Mouse (Mus musculus): ENCODE results near the gene Mtch2. TPM values are rescaled to one million over a fixed set of nuclear protein-coding genes. Genes with fewer than 3 reads are reported as not detected.

The Mtch2 gene
- polyA plus RNA-seq (2012; fragmentation: generic; extraction: Trizol): 100 to 1,000 TPM in 1 of 2 experiments, 10 to 100 TPM in 1; 79.0 to 232 TPM

DNA sequence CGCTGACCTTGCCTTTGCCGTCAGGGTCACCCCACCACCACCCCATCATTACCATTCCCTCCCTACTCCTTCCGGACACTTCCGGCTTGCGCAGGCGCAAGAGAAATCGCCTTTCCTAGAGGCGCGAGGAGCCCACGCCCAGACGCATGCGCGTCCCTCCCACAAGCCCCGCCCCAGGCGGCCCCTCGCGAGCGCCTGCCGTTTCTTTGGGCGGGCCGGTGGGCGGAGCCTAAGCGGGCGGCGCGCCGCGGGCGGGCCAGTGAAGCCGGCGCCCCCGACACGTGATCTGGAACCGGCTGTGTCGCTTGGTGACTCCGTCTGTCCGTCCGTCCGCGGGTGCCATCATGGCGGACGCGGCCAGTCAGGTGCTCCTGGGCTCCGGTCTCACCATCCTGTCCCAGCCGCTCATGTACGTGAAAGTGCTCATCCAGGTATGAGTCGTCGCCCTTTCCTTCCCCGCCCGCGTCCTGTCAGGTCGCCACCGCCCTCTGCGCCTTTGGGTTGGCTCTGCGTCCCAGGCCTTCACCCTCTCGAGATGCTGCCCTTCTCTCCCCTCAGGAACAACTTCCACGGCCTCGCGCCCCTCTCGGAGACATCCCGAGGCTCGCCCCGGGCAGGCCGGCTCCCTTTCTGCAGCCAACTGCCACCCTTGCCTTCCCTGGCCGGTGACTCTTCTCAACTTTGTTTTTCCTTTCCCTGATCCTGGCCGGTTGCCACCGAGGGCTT lies at the start of gene Mtch2:
TSS of gene Mtch2 (plus strand) at position 201 of the 726 bp plus-strand sequence.

GRCm38 (mm10) chr2:90885218-90886041 lies 38.5 kb downstream of the Mtch2 start, which contains the start of gene C1qtnf4:
Gene C1qtnf4 (plus strand): TSS chr2:90885860.

DNA sequence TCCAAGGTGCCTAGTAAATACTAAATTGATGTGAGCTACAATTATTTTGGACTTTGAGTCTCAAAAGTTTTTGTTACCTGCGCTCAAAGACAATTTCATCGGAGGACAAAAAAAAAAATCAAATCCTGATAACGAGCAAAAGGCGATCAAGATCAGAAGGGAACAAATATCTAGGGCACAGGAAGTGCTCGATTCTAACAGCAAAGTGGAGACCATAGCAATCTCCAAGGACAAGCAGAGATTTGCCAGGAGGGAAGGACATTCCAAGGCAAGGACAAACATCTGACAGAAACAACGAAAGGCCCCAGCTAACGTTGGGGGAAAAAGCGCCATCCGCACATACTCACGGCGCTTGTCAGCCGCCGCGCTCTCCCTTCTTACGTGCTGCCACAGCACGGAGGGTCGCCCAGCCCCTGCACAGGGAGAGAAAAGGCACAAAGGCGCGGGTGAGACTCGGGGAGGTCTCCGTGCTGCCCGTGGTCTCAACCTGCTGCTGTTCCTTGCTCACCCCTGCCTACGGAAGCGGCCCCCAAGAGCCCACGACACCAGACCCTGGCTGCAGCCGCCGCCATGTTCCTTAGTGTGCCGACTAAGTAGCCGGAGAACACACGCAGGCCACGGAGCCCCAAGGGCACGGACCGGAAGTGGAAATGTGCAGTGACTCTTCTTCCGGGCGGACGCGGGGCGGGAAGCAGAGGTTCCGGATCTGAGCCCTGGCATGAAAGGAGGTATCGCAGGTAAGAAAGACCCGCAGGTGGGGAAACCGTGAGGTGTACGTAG lies 57.3 kb downstream of the Mtch2 start, which contains the start of the genes Kbtbd4 and Ndufs3:
TSS of gene Kbtbd4 (plus strand) at position 665 of the 780 bp plus-strand sequence.
TSS of gene Ndufs3 (minus strand) at position 752 of the 780 bp plus-strand sequence.

Other genes with a start within 250 kb of the Mtch2 start
- gene Nup160, start 169.9 kb upstream of the Mtch2 start, polyA plus RNA-seq (2012; fragmentation: generic; extraction: Trizol): 1 to 10 TPM in 1 of 2 experiments, under 1 TPM in 1; 0.95 to 5.5 TPM
- gene Fnbp4, start 101.8 kb upstream of the Mtch2 start, polyA plus RNA-seq (2012; fragmentation: generic; extraction: Trizol): 10 to 100 TPM in 1 of 2 experiments, 1 to 10 TPM in 1; 1.4 to 13.0 TPM
- gene Agbl2, start 64.4 kb upstream of the Mtch2 start, polyA plus RNA-seq (2012; fragmentation: generic; extraction: Trizol): under 1 TPM in 1 of 2 experiments, not detected in 1; 0.06 TPM
- under 1 TPM in 1 of 2 experiments, not detected in 1; 0.05 TPM for gene C1qtnf4, start 38.7 kb downstream of the Mtch2 start, polyA plus RNA-seq (2012; fragmentation: generic; extraction: Trizol)
- 10 to 100 TPM in 1 of 2 experiments, 1 to 10 TPM in 1; 4.6 to 16.5 TPM for gene Kbtbd4, start 57.6 kb downstream of the Mtch2 start, polyA plus RNA-seq (2012; fragmentation: generic; extraction: Trizol)
- gene Ndufs3, start 57.7 kb downstream of the Mtch2 start, polyA plus RNA-seq (2012; fragmentation: generic; extraction: Trizol): 100 to 1,000 TPM; 135 to 137 TPM
- gene Celf1, start 93.2 kb downstream of the Mtch2 start, polyA plus RNA-seq (2012; fragmentation: generic; extraction: Trizol): 10 to 100 TPM in 1 of 2 experiments, 1 to 10 TPM in 1; 4.8 to 20.5 TPM
- 1 to 10 TPM in 1 of 2 experiments, under 1 TPM in 1; 0.73 to 2.1 TPM for gene Rapsn, start 188.5 kb downstream of the Mtch2 start, polyA plus RNA-seq (2012; fragmentation: generic; extraction: Trizol)
- gene Psmc3, start 206.9 kb downstream of the Mtch2 start, polyA plus RNA-seq (2012; fragmentation: generic; extraction: Trizol): 100 to 1,000 TPM; 217 to 272 TPM
- 10 to 100 TPM; 32.7 to 63.7 TPM for gene Slc39a13, start 223.3 kb downstream of the Mtch2 start, polyA plus RNA-seq (2012; fragmentation: generic; extraction: Trizol)
- under 1 TPM in 1 of 2 experiments, not detected in 1; 0.04 TPM for gene Spi1, start 235.2 kb downstream of the Mtch2 start, polyA plus RNA-seq (2012; fragmentation: generic; extraction: Trizol)

Data from C3H10T1/2 (cell line).